Mouse (Mus musculus): ENCODE results near the gene Gm10197.

GRCm38 (mm10) chr19:53331882-53332500 is 39.6 kb downstream of the Gm10197 start:
- TF ChIP-seq POLR2A (IDR thresholded peaks at IDR 0.05; ENCODE audit: borderline replicate concordance, control insufficient read depth, low read depth, low read length) (no peak), CTCF (IDR thresholded peaks at IDR 0.05; ENCODE audit: control insufficient read depth, insufficient read depth, low read length) (no peak)
